Mouse (Mus musculus): ENCODE results near the gene Trmo.

GRCm38 (mm10) chr4:46345773-46346100, 43.5 kb downstream of the Trmo start:
- TF ChIP-seq CTCF (IDR thresholded peaks at IDR 0.05; ENCODE audit: insufficient read depth, low read depth, low read length) (no peak), POLR2A (IDR thresholded peaks at IDR 0.05; ENCODE audit: insufficient read depth, low read depth, low read length) (no peak)
